In the genomic region with DNA sequence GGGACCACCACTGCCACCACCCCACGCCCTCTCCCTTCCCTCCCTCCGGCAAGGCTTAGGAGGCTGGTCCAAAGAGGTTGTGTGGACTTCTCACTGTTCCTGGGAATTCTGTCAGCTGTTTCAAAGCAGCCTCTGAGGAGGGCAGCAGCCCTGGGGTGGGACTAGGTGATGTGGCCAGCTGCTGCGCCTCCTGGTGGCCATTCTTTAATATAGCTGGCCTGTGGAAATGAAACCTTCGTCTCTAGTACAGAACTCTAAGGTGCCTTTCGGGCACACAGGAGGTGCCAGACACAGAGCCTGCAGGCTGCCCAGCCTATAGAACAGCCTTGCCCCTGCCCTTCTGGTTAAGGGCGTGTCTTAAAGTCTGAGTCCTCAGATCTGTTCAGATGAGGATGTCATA, we compare ENCODE assay signal across 8 mouse cellular contexts. TPM values are rescaled to one million over a fixed set of nuclear protein-coding genes. Genes with fewer than 3 reads are reported as not detected.
A peak's percentile ranks its signal among the peaks of the same experiment; 100 is the strongest.
DNase-seq lines count a peak whose midpoint lies in the region; ATAC-seq and TF ChIP-seq lines count a peak whose summit lies in the region.

No protein-coding gene starts in this region.

- DNase-seq in 3T3-L1 (ENCODE audit: low read depth, low spot score), result peak; percentile 84
- peak; percentile 48 for DNase-seq in CH12.LX (ENCODE audit: extremely low read depth)
- peak; percentile 47 for DNase-seq in cerebellum, adult 9-10 months
- peak; percentile 62 for DNase-seq in liver, postnatal 0 days

- no peak for TF ChIP-seq EP300 in CH12.LX (IDR thresholded peaks at IDR 0.05; ENCODE audit: low read length)
- no peak for TF ChIP-seq EP300 in liver, postnatal 0 days (IDR thresholded peaks at IDR 0.05; ENCODE audit: low read depth)

- H3K9ac ChIP-seq in CH12.LX (ENCODE audit: insufficient read depth, low read depth), result no peak overlapping the region
- no peak overlapping the region for H3K9ac ChIP-seq in forebrain, embryonic 16.5 days (replicated peaks; ENCODE audit: low read depth, low read length)
- H3K9ac ChIP-seq in hindbrain, embryonic 16.5 days (ENCODE audit: low read depth, low read length), result no peak overlapping the region; the same call in 1 of the 2 replicates
- no peak overlapping the region for H3K9ac ChIP-seq in liver, postnatal 0 days (replicated peaks)
- H3K9ac ChIP-seq in neural tube, embryonic 13.5 days, result no peak overlapping the region

- H3K4me3 ChIP-seq in CH12.LX (replicated peaks in 1 of 3; ENCODE audit: low read depth in 2 of 3, low read length in 2 of 3, poor library complexity in 1 of 3), result no peak overlapping the region
- no peak overlapping the region for H3K4me3 ChIP-seq in forebrain, embryonic 16.5 days (replicated peaks; ENCODE audit: low read length)
- H3K4me3 ChIP-seq in hindbrain, embryonic 16.5 days (ENCODE audit: low read length), result no peak overlapping the region
- no peak overlapping the region for H3K4me3 ChIP-seq in liver, postnatal 0 days (ENCODE audit: low read depth, low read length)
- H3K4me3 ChIP-seq in neural tube, embryonic 13.5 days, result no peak overlapping the region

- peak; percentile 67 for ATAC-seq in forebrain, embryonic 16.5 days
- ATAC-seq in hindbrain, embryonic 16.5 days, result peak; percentile 75
- peak; percentile 41 for ATAC-seq in liver, postnatal 0 days
- peak; percentile 66 for ATAC-seq in neural tube, embryonic 13.5 days (ENCODE audit: low read depth)
- no peak for ATAC-seq in inflammation-experienced regulatory T-cells, adult 6 months

- H3K27me3 ChIP-seq in CH12.LX (replicated peaks), result no peaks in the 10 kb centered on the region
- H3K27me3 ChIP-seq in forebrain, embryonic 16.5 days (replicated peaks; ENCODE audit: control insufficient read depth, insufficient read depth, low read length), result no peaks in the 10 kb centered on the region
- no peaks in the 10 kb centered on the region for H3K27me3 ChIP-seq in hindbrain, embryonic 16.5 days (replicated peaks; ENCODE audit: control insufficient read depth, insufficient read depth, low read length)
- H3K27me3 ChIP-seq in liver, postnatal 0 days (ENCODE audit: insufficient read depth, low read length), result 0 out of 2 replicates have a peak, but pooled peaks cover 2% of the 10 kb centered on the region
- H3K27me3 ChIP-seq in neural tube, embryonic 13.5 days, result no peaks in the 10 kb centered on the region

- H3K4me2 ChIP-seq in CH12.LX (ENCODE audit: insufficient read depth, low read depth, poor library complexity, severe bottlenecking), result no peak overlapping the region
- H3K4me2 ChIP-seq in forebrain, embryonic 16.5 days (ENCODE audit: low read length), result no peak overlapping the region
- no peak overlapping the region for H3K4me2 ChIP-seq in hindbrain, embryonic 16.5 days (ENCODE audit: low read length)
- H3K4me2 ChIP-seq in liver, postnatal 0 days (ENCODE audit: low read depth, low read length), result no peak overlapping the region
- no peak overlapping the region for H3K4me2 ChIP-seq in neural tube, embryonic 13.5 days

- H3K4me1 ChIP-seq in CH12.LX (ENCODE audit: control insufficient read depth in 1 of 2, insufficient read depth in 2 of 2), result peaks cover 7 to 37% of the 10 kb centered on the region in 2 experiments
- peaks cover 9% of the 10 kb centered on the region for H3K4me1 ChIP-seq in forebrain, embryonic 16.5 days (replicated peaks; ENCODE audit: control insufficient read depth, insufficient read depth, low read length)
- H3K4me1 ChIP-seq in hindbrain, embryonic 16.5 days (ENCODE audit: control insufficient read depth, insufficient read depth, low read depth, low read length), result peaks cover 3% of the 10 kb centered on the region
- H3K4me1 ChIP-seq in liver, postnatal 0 days (ENCODE audit: insufficient read depth), result peaks cover 19% of the 10 kb centered on the region
- H3K4me1 ChIP-seq in neural tube, embryonic 13.5 days (replicated peaks), result peaks cover 10% of the 10 kb centered on the region

- peaks cover 4 to 36% of the 10 kb centered on the region in 2 experiments for H3K36me3 ChIP-seq in CH12.LX (replicated peaks in 1 of 2; ENCODE audit: control insufficient read depth in 1 of 2, insufficient read depth in 1 of 2, low read length in 1 of 2)
- H3K36me3 ChIP-seq in forebrain, embryonic 16.5 days (ENCODE audit: control insufficient read depth, insufficient read depth), result peaks cover 9% of the 10 kb centered on the region
- H3K36me3 ChIP-seq in hindbrain, embryonic 16.5 days (ENCODE audit: control insufficient read depth, insufficient read depth, low read length), result peaks cover 10% of the 10 kb centered on the region
- H3K36me3 ChIP-seq in liver, postnatal 0 days (replicated peaks; ENCODE audit: insufficient read depth, low read length), result 0 out of 2 replicates have a peak, but pooled peaks cover 5% of the 10 kb centered on the region
- peaks cover 30% of the 10 kb centered on the region for H3K36me3 ChIP-seq in neural tube, embryonic 13.5 days

- dilution Hi-C loops in CH12.LX (cut with MboI; ENCODE audit: extremely low pct_ligation_motif_present, extremely low pct_unique_long_range_greater_than_20kb, low sequenced_read_pairs), result no loop called here

- in situ Hi-C loops in CH12.LX (cut with MboI; ENCODE audit: low pct_ligation_motif_present, low pct_unique_long_range_greater_than_20kb, low sequenced_read_pairs), result no loop called here

- H3K9me3 ChIP-seq in CH12.LX (replicated peaks; ENCODE audit: low read length), result no peaks in the 10 kb centered on the region
- H3K9me3 ChIP-seq in forebrain, embryonic 16.5 days (ENCODE audit: control insufficient read depth, low read length), result no peaks in the 10 kb centered on the region
- H3K9me3 ChIP-seq in hindbrain, embryonic 16.5 days (ENCODE audit: control insufficient read depth, low read length), result no peaks in the 10 kb centered on the region
- H3K9me3 ChIP-seq in liver, postnatal 0 days (ENCODE audit: low read length), result no peaks in the 10 kb centered on the region
- H3K9me3 ChIP-seq in neural tube, embryonic 13.5 days, result no peaks in the 10 kb centered on the region

- no peak overlapping the region for H3K27ac ChIP-seq in CH12.LX (ENCODE audit: insufficient read depth, low read depth)
- no peak overlapping the region for H3K27ac ChIP-seq in forebrain, embryonic 16.5 days (ENCODE audit: low read length)
- H3K27ac ChIP-seq in hindbrain, embryonic 16.5 days (ENCODE audit: low read depth, low read length), result peak overlapping the region; percentile 48
- H3K27ac ChIP-seq in liver, postnatal 0 days (ENCODE audit: low read depth), result no peak overlapping the region
- no peak overlapping the region for H3K27ac ChIP-seq in neural tube, embryonic 13.5 days (replicated peaks)

- no peak for TF ChIP-seq POLR2A in CH12.LX (IDR thresholded peaks at IDR 0.05; ENCODE audit: low read depth, low read length)

- TF ChIP-seq CTCF in CH12.LX (conservative IDR thresholded peaks at IDR 0.05 in 1 of 2, IDR thresholded peaks at IDR 0.05 in 1 of 2; ENCODE audit: low read depth in 2 of 2, low read length in 2 of 2), result peak; percentile 60 to 83
- TF ChIP-seq CTCF in liver, postnatal 0 days (IDR thresholded peaks at IDR 0.05; ENCODE audit: low read depth), result peak; percentile 82

- 15% methylated on average over 6 of the region's 6 CpGs for WGBS in forebrain, embryonic 16.5 days
- WGBS in hindbrain, embryonic 16.5 days, result 23% methylated on average over 6 of the region's 6 CpGs
- WGBS in liver, postnatal 0 days (ENCODE audit: insufficient replicate concordance), result 27% methylated on average over 6 of the region's 6 CpGs
- WGBS in neural tube, embryonic 13.5 days, result 16% methylated on average over 6 of the region's 6 CpGs

- TF ChIP-seq RAD21 in CH12.LX (IDR thresholded peaks at IDR 0.05; ENCODE audit: low read depth, low read length), result peak; percentile 51

- no peaks in the 10 kb centered on the region for H3K79me2 ChIP-seq in CH12.LX (replicated peaks; ENCODE audit: control insufficient read depth, extremely low read depth, insufficient read depth, poor library complexity, severe bottlenecking)

RNA-seq across cellular contexts. Expression of gene Sec22c, which starts 25.7 kb away (rescaled TPM):
- total RNA-seq in CH12.LX (2012; rRNA removed), result 3.2 and 4.0 TPM in 2 replicates
- 2.4 and 2.5 TPM in 2 replicates for total RNA-seq in CH12.LX (2014; rRNA removed)
- polyA plus RNA-seq in CH12.LX (2012; ENCODE audit: insufficient read length, low read depth), result 4.6 and 5.7 TPM in 2 replicates
- polyA plus RNA-seq in forebrain, embryonic 16.5 days (2015; fragmentation: Nextera tagmentation; extraction: Ambion mirVana), result 37.9 and 40.0 TPM in 2 replicates
- 29.2 and 30.4 TPM in 2 replicates for polyA plus RNA-seq in hindbrain, embryonic 16.5 days (2015; fragmentation: Nextera tagmentation; extraction: Ambion mirVana)
- polyA plus RNA-seq in liver, postnatal 0 days (2015; fragmentation: Nextera tagmentation; extraction: Ambion mirVana), result 3.6 and 4.4 TPM in 2 replicates
- polyA plus RNA-seq in neural tube, embryonic 13.5 days (2015; fragmentation: Nextera tagmentation; extraction: Ambion mirVana), result 22.7 and 25.2 TPM in 2 replicates
- 10 to 100 TPM in 2 of 3 experiments, 1 to 10 TPM in 1; 9.1 to 19.1 (median 17.1) TPM for polyA plus RNA-seq in inflammation-experienced regulatory T-cells, adult 6 months (2017; shearing (Covaris generic))

RNA-seq across cellular contexts. Expression of gene Ss18l2, which starts 30.6 kb away (rescaled TPM):
- 40.2 and 57.6 TPM in 2 replicates for total RNA-seq in CH12.LX (2012; rRNA removed)
- 77.0 and 82.2 TPM in 2 replicates for total RNA-seq in CH12.LX (2014; rRNA removed)
- 41.5 and 52.9 TPM in 2 replicates for polyA plus RNA-seq in CH12.LX (2012; ENCODE audit: insufficient read length, low read depth)
- polyA plus RNA-seq in forebrain, embryonic 16.5 days (2015; fragmentation: Nextera tagmentation; extraction: Ambion mirVana), result 133 and 142 TPM in 2 replicates
- polyA plus RNA-seq in hindbrain, embryonic 16.5 days (2015; fragmentation: Nextera tagmentation; extraction: Ambion mirVana), result 171 and 184 TPM in 2 replicates
- 112 and 119 TPM in 2 replicates for polyA plus RNA-seq in liver, postnatal 0 days (2015; fragmentation: Nextera tagmentation; extraction: Ambion mirVana)
- polyA plus RNA-seq in neural tube, embryonic 13.5 days (2015; fragmentation: Nextera tagmentation; extraction: Ambion mirVana), result 162 and 189 TPM in 2 replicates
- polyA plus RNA-seq in inflammation-experienced regulatory T-cells, adult 6 months (2017; shearing (Covaris generic)), result 10 to 100 TPM; 45.5 to 68.0 (median 63.4) TPM

RNA-seq across cellular contexts. Expression of gene Vipr1, which starts 37.0 kb away (rescaled TPM):
- total RNA-seq in CH12.LX (2012; rRNA removed) (0.04 and 0.08 TPM in 2 replicates), CH12.LX (2014; rRNA removed) (not detected in 2 replicates)
- 0.11 TPM in 2 replicates for polyA plus RNA-seq in CH12.LX (2012; ENCODE audit: insufficient read length, low read depth)
- 0.65 and 1.1 TPM in 2 replicates for polyA plus RNA-seq in forebrain, embryonic 16.5 days (2015; fragmentation: Nextera tagmentation; extraction: Ambion mirVana)
- 0.49 and 0.80 TPM in 2 replicates for polyA plus RNA-seq in hindbrain, embryonic 16.5 days (2015; fragmentation: Nextera tagmentation; extraction: Ambion mirVana)
- 3.1 and 3.4 TPM in 2 replicates for polyA plus RNA-seq in liver, postnatal 0 days (2015; fragmentation: Nextera tagmentation; extraction: Ambion mirVana)
- polyA plus RNA-seq in neural tube, embryonic 13.5 days (2015; fragmentation: Nextera tagmentation; extraction: Ambion mirVana), result 0.25 and 1.0 TPM in 2 replicates
- 1 to 10 TPM in 2 of 3 experiments, under 1 TPM in 1; 0.98 to 2.4 (median 1.8) TPM for polyA plus RNA-seq in inflammation-experienced regulatory T-cells, adult 6 months (2017; shearing (Covaris generic))

RNA-seq across cellular contexts. Expression of gene Lyzl4, which starts 37.7 kb away (rescaled TPM):
- total RNA-seq in CH12.LX (2012; rRNA removed), result not detected in 2 replicates
- total RNA-seq in CH12.LX (2014; rRNA removed), result not detected in 2 replicates
- not detected in 2 replicates for polyA plus RNA-seq in CH12.LX (2012; ENCODE audit: insufficient read length, low read depth)
- not detected in 2 replicates for polyA plus RNA-seq in forebrain, embryonic 16.5 days (2015; fragmentation: Nextera tagmentation; extraction: Ambion mirVana)
- polyA plus RNA-seq in hindbrain, embryonic 16.5 days (2015; fragmentation: Nextera tagmentation; extraction: Ambion mirVana), result 0.16 TPM in 1 of 2 replicates, not detected in the other
- polyA plus RNA-seq in liver, postnatal 0 days (2015; fragmentation: Nextera tagmentation; extraction: Ambion mirVana), result 0.12 TPM in 2 replicates
- not detected in 2 replicates for polyA plus RNA-seq in neural tube, embryonic 13.5 days (2015; fragmentation: Nextera tagmentation; extraction: Ambion mirVana)
- polyA plus RNA-seq in inflammation-experienced regulatory T-cells, adult 6 months (2017; shearing (Covaris generic)), result not detected

RNA-seq across cellular contexts. Expression of gene Nktr, which starts 39.4 kb away (rescaled TPM):
- total RNA-seq in CH12.LX (2012; rRNA removed) (31.0 and 39.3 TPM in 2 replicates), CH12.LX (2014; rRNA removed) (29.1 and 32.2 TPM in 2 replicates)
- 65.0 and 65.4 TPM in 2 replicates for polyA plus RNA-seq in CH12.LX (2012; ENCODE audit: insufficient read length, low read depth)
- 59.1 and 60.4 TPM in 2 replicates for polyA plus RNA-seq in forebrain, embryonic 16.5 days (2015; fragmentation: Nextera tagmentation; extraction: Ambion mirVana)
- polyA plus RNA-seq in hindbrain, embryonic 16.5 days (2015; fragmentation: Nextera tagmentation; extraction: Ambion mirVana), result 43.2 and 44.4 TPM in 2 replicates
- polyA plus RNA-seq in liver, postnatal 0 days (2015; fragmentation: Nextera tagmentation; extraction: Ambion mirVana), result 14.9 and 17.3 TPM in 2 replicates
- 56.5 and 58.6 TPM in 2 replicates for polyA plus RNA-seq in neural tube, embryonic 13.5 days (2015; fragmentation: Nextera tagmentation; extraction: Ambion mirVana)
- 100 to 1,000 TPM; 108 to 126 (median 117) TPM for polyA plus RNA-seq in inflammation-experienced regulatory T-cells, adult 6 months (2017; shearing (Covaris generic))
